ENCODE assay signal across 23 mouse cellular contexts in genomic region chr2:173584361-173584760, GRCm38 (mm10). TPM values are rescaled to one million over a fixed set of nuclear protein-coding genes. Genes with fewer than 3 reads are reported as not detected.
DNase-seq lines count a peak whose midpoint lies in the region; ATAC-seq lines count a peak whose summit lies in the region.
"Had no signal": no experiment of that assay in that cellular context is flagged by ENCODE, and none has a peak within 500 bp of the region (broad histone marks: within the 10 kb centered on the region; RNA-seq: fewer than 3 reads in every experiment).

No protein-coding gene starts in this region.

- no peak for ATAC-seq in hindbrain, embryonic 16.5 days
- ATAC-seq in forebrain, embryonic 13.5 days: no peak
- ATAC-seq: forebrain, embryonic 14.5 days had no signal

- no peaks in the 10 kb centered on the region for H3K9me3 ChIP-seq in hindbrain, embryonic 10.5 days
- peaks cover 4% of the 10 kb centered on the region for H3K9me3 ChIP-seq in hindbrain, embryonic 16.5 days (ENCODE audit: control insufficient read depth, low read length)
- H3K9me3 ChIP-seq in embryonic facial prominence, embryonic 10.5 days: 0 out of 2 replicates have a peak, but pooled peaks cover 2% of the 10 kb centered on the region
- H3K9me3 ChIP-seq in forebrain, embryonic 13.5 days (replicated peaks): no peaks in the 10 kb centered on the region
- H3K9me3 ChIP-seq: hindbrain, embryonic 15.5 days had no signal

- no peak overlapping the region for H3K9ac ChIP-seq in hindbrain, embryonic 16.5 days (ENCODE audit: low read depth, low read length)
- H3K9ac ChIP-seq in forebrain, embryonic 13.5 days: no peak overlapping the region
- H3K9ac ChIP-seq: embryonic facial prominence, embryonic 13.5 days; heart, embryonic 12.5 days; hindbrain, embryonic 15.5 days had no signal

- H3K4me3 ChIP-seq in hindbrain, embryonic 10.5 days: no peak overlapping the region
- H3K4me3 ChIP-seq in hindbrain, embryonic 16.5 days (ENCODE audit: low read length): no peak overlapping the region
- no peak overlapping the region for H3K4me3 ChIP-seq in embryonic facial prominence, embryonic 10.5 days
- no peak overlapping the region for H3K4me3 ChIP-seq in forebrain, embryonic 13.5 days
- H3K4me3 ChIP-seq: embryonic facial prominence, embryonic 13.5 days; heart, embryonic 12.5 days; hindbrain, embryonic 15.5 days had no signal

- peaks cover 24% of the 10 kb centered on the region for H3K4me1 ChIP-seq in hindbrain, embryonic 10.5 days (replicated peaks)
- H3K4me1 ChIP-seq in hindbrain, embryonic 16.5 days (ENCODE audit: control insufficient read depth, insufficient read depth, low read depth, low read length): peaks cover 9% of the 10 kb centered on the region; the same call in 1 of the 2 replicates
- peaks cover 21% of the 10 kb centered on the region for H3K4me1 ChIP-seq in embryonic facial prominence, embryonic 10.5 days
- H3K4me1 ChIP-seq in forebrain, embryonic 13.5 days: peaks cover 10% of the 10 kb centered on the region
- H3K4me1 ChIP-seq: heart, embryonic 12.5 days had no signal

- H3K27me3 ChIP-seq in hindbrain, embryonic 10.5 days (ENCODE audit: insufficient read depth, poor library complexity, severe bottlenecking): peaks cover 36% of the 10 kb centered on the region
- H3K27me3 ChIP-seq in hindbrain, embryonic 16.5 days (replicated peaks; ENCODE audit: control insufficient read depth, insufficient read depth, low read length): peaks cover 9% of the 10 kb centered on the region
- H3K27me3 ChIP-seq in embryonic facial prominence, embryonic 10.5 days (replicated peaks; ENCODE audit: low read depth, poor library complexity, severe bottlenecking): peaks cover 47% of the 10 kb centered on the region
- H3K27me3 ChIP-seq in forebrain, embryonic 13.5 days: peaks cover 36% of the 10 kb centered on the region

- no peak overlapping the region for H3K4me2 ChIP-seq in hindbrain, embryonic 16.5 days (ENCODE audit: low read length)
- H3K4me2 ChIP-seq in forebrain, embryonic 13.5 days: no peak overlapping the region
- H3K4me2 ChIP-seq: heart, embryonic 12.5 days had no signal

- WGBS in hindbrain, embryonic 10.5 days: 40% methylated on average over 15 of the region's 15 CpGs
- 41% methylated on average over 15 of the region's 15 CpGs for WGBS in hindbrain, embryonic 16.5 days
- 29% methylated on average over 15 of the region's 15 CpGs for WGBS in embryonic facial prominence, embryonic 10.5 days
- 42% methylated on average over 15 of the region's 15 CpGs for WGBS in forebrain, embryonic 13.5 days

- H3K36me3 ChIP-seq in hindbrain, embryonic 10.5 days: peaks cover 12% of the 10 kb centered on the region
- no peaks in the 10 kb centered on the region for H3K36me3 ChIP-seq in hindbrain, embryonic 16.5 days (ENCODE audit: control insufficient read depth, insufficient read depth, low read length)
- peaks cover 11% of the 10 kb centered on the region; the same call in 1 of the 2 replicates for H3K36me3 ChIP-seq in embryonic facial prominence, embryonic 10.5 days (replicated peaks)
- H3K36me3 ChIP-seq in forebrain, embryonic 13.5 days (ENCODE audit: poor library complexity, severe bottlenecking): peaks cover 2% of the 10 kb centered on the region; the same call in 1 of the 2 replicates
- H3K36me3 ChIP-seq: hindbrain, embryonic 15.5 days had no signal

- peak; percentile 51 for DNase-seq in embryo, embryonic 11 days
- DNase-seq in embryo, embryonic 10.5 days (ENCODE audit: low spot score): no peak
- DNase-seq in hindbrain, embryonic 10.5 days (ENCODE audit: low spot score): peak; percentile 14
- peak; percentile 59 for DNase-seq in embryonic facial prominence, embryonic 10.5 days (ENCODE audit: low spot score)
- peak; percentile 37 for DNase-seq in forelimb bud, embryonic 11.5 days (ENCODE audit: low read depth, low spot score)
- DNase-seq in ovary, postnatal 36 days (ENCODE audit: low spot score): no peak
- DNase-seq: adrenal gland, postnatal 10 days; cerebellum, adult 11 months; cerebellum, adult 8-10 months; cerebellum, postnatal 14 days; kidney, adult 11 months had no signal

- no peak overlapping the region for H3K27ac ChIP-seq in hindbrain, embryonic 10.5 days
- H3K27ac ChIP-seq in hindbrain, embryonic 16.5 days (ENCODE audit: low read depth, low read length): no peak overlapping the region
- H3K27ac ChIP-seq in embryonic facial prominence, embryonic 10.5 days (replicated peaks): no peak overlapping the region
- H3K27ac ChIP-seq in forebrain, embryonic 13.5 days: no peak overlapping the region
- H3K27ac ChIP-seq: embryonic facial prominence, embryonic 13.5 days; hindbrain, embryonic 15.5 days had no signal

RNA-seq across cellular contexts. Expression of gene Ankrd60, which starts 6.2 kb away (rescaled TPM):
- polyA plus RNA-seq in hindbrain, embryonic 10.5 days (2016; fragmentation: Nextera tagmentation; extraction: Ambion mirVana): not detected in 2 replicates
- not detected in 2 replicates for polyA plus RNA-seq in hindbrain, embryonic 16.5 days (2015; fragmentation: Nextera tagmentation; extraction: Ambion mirVana)
- not detected in 2 replicates for polyA plus RNA-seq in embryonic facial prominence, embryonic 10.5 days (2016; fragmentation: Nextera tagmentation; extraction: Ambion mirVana)
- not detected in 2 replicates for polyA plus RNA-seq in forebrain, embryonic 13.5 days (2015; fragmentation: Nextera tagmentation; extraction: Ambion mirVana)
- polyA plus RNA-seq: brain, embryonic 14.5 days; C2C12; embryonic facial prominence, embryonic 13.5 days; forebrain, embryonic 14.5 days; frontal cortex, adult 2 months; heart, embryonic 12.5 days; heart, embryonic 16.5 days; hindbrain, embryonic 11.5 days; hindbrain, embryonic 15.5 days; intestine, embryonic 14.5 days had no signal

Comparison
In these comparisons a context has a peak if more than half of its experiments do, and no peak if none do; other contexts are left out.
1. DNase-seq: peak in embryo, embryonic 11 days (single experiment), hindbrain, embryonic 10.5 days (single experiment), embryonic facial prominence, embryonic 10.5 days (single experiment) and forelimb bud, embryonic 11.5 days (single experiment); none in embryo, embryonic 10.5 days (single experiment) and ovary, postnatal 36 days (single experiment).